Mouse (Mus musculus) adrenal gland, adult (tissue): ENCODE data around the gene Srgap1.

Experiments
- DNase-seq, 2 experiments: peaks; one replicate each; pipeline ENCODE4 v3.0.0; 2022 to 2023; ENCODE audit warnings: low spot score in 1 of 2; ENCODE audit not compliant: inconsistent age in 2 of 2

Gene Srgap1

GRCm38 (mm10) chr10:121769711-121770110 is 277.4 kb downstream of the Srgap1 start:
- no peak for DNase-seq

GRCm38 (mm10) chr10:121767295-121767694 is 279.8 kb downstream of the Srgap1 start:
- peak in 1 of 2 experiments; percentile 43 for DNase-seq

GRCm38 (mm10) chr10:121765174-121766057 is 281.7 kb downstream of the Srgap1 start:
- no peak for DNase-seq

GRCm38 (mm10) chr10:121764469-121765173 is 282.5 kb downstream of the Srgap1 start:
- DNase-seq: no peak

GRCm38 (mm10) chr10:121763191-121763590 is 283.9 kb downstream of the Srgap1 start:
- DNase-seq: no peak

GRCm38 (mm10) chr10:121762141-121762540 is 285.0 kb downstream of the Srgap1 start:
- no peak for DNase-seq

- DNase-seq: peak in 1 of 2 experiments; percentile 44
Observed at GRCm38 (mm10) chr10:121759095-121759494, 288.0 kb downstream of the Srgap1 start.

GRCm38 (mm10) chr10:121756677-121757076 is 290.4 kb downstream of the Srgap1 start:
- DNase-seq: no peak

- DNase-seq: no peak
Observed at GRCm38 (mm10) chr10:121755822-121756221, 291.3 kb downstream of the Srgap1 start.

- no peak for DNase-seq
Observed at GRCm38 (mm10) chr10:121754237-121754636, 292.9 kb downstream of the Srgap1 start.

GRCm38 (mm10) chr10:121750175-121750574 is 296.9 kb downstream of the Srgap1 start:
- DNase-seq: peak; percentile 17 to 34

GRCm38 (mm10) chr10:121742336-121742735 is 304.8 kb downstream of the Srgap1 start:
- no peak for DNase-seq

- peak; percentile 92 to 96 for DNase-seq
Observed at GRCm38 (mm10) chr10:121739548-121740505, 307.3 kb downstream of the Srgap1 start, which contains the start of gene BC048403. BC048403 (plus strand) TSS chr10:121739937.

- no peak for DNase-seq
Observed at GRCm38 (mm10) chr10:121737256-121737655, 309.9 kb downstream of the Srgap1 start.

GRCm38 (mm10) chr10:121732542-121732941 is 314.6 kb downstream of the Srgap1 start:
- no peak for DNase-seq

GRCm38 (mm10) chr10:121731048-121731725 is 315.9 kb downstream of the Srgap1 start:
- DNase-seq: no peak
